Mouse (Mus musculus): ENCODE measurements around the gene Gm28048. TPM values are rescaled to one million over a fixed set of nuclear protein-coding genes. Genes with fewer than 3 reads are reported as not detected.

The Gm28048 gene
- polyA plus RNA-seq, 1 experiment from 2014 or later = 34.8 TPM

- 88% methylated on average over 4 of the region's 4 CpGs for WGBS
- Histone ChIP-seq H3K9ac (ENCODE audit: low read depth, low read length) (no peak overlapping the region), H3K27ac (no peak overlapping the region), H3K27me3 (ENCODE audit: insufficient read depth, low read length) (no peaks in the 10 kb centered on the region), H3K36me3 (ENCODE audit: insufficient read depth, low read length) (no peaks in the 10 kb centered on the region), H3K4me3 (replicated peaks; ENCODE audit: low read depth, low read length) (no peak overlapping the region), H3K9me3 (replicated peaks; ENCODE audit: low read length) (no peaks in the 10 kb centered on the region), H3K4me2 (ENCODE audit: low read length) (no peak overlapping the region), H3K4me1 (replicated peaks; ENCODE audit: insufficient read depth, low read length) (no peaks in the 10 kb centered on the region; the same call in 1 of the 2 replicates)
- DNase-seq (ENCODE audit: low spot score) (no peak), ATAC-seq (replicated peaks; ENCODE audit: low FRiP score, low read depth) (no peak)
- no peak for TF ChIP-seq CTCF (IDR thresholded peaks at IDR 0.05; ENCODE audit: low read depth)
Measured at GRCm38 (mm10) chr11:22827514-22828080, 154.3 kb downstream of the Gm28048 start.

DNA sequence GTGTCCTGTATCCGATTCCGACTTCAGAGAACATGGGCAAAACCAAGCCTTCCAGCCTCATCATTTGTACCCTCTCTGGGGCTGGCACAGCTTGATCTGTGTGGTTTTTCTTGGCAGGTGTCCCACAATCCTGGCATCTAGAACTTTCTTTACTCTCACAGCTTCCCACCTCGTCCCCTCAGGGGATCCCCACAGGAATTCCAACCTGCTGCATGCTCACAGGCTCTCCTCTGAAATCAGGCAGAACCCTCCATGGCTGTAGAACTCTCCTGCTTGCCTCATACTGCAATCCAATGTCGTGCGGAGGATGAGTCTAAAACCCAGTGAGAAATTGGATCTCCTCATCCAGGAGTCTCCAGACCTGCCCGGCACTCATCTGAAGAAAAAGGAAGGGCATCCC is 155.2 kb downstream of the Gm28048 start:
- Histone ChIP-seq H3K36me3 (ENCODE audit: insufficient read depth, low read length) (no peaks in the 10 kb centered on the region), H3K27me3 (ENCODE audit: insufficient read depth, low read length) (no peaks in the 10 kb centered on the region), H3K4me1 (replicated peaks; ENCODE audit: insufficient read depth, low read length) (no peaks in the 10 kb centered on the region; the same call in 1 of the 2 replicates), H3K9me3 (replicated peaks; ENCODE audit: low read length) (no peaks in the 10 kb centered on the region), H3K9ac (ENCODE audit: low read depth, low read length) (no peak overlapping the region), H3K4me2 (ENCODE audit: low read length) (no peak overlapping the region), H3K27ac (no peak overlapping the region), H3K4me3 (replicated peaks; ENCODE audit: low read depth, low read length) (no peak overlapping the region)
- ATAC-seq (replicated peaks; ENCODE audit: low FRiP score, low read depth) (no peak), DNase-seq (ENCODE audit: low spot score) (no peak)
- no peak for TF ChIP-seq CTCF (IDR thresholded peaks at IDR 0.05; ENCODE audit: low read depth)
- WGBS = 90% methylated on average over 6 of the region's 6 CpGs

GRCm38 (mm10) chr11:22826051-22826450 is 155.8 kb downstream of the Gm28048 start:
- H3K9me3 ChIP-seq (replicated peaks; ENCODE audit: low read length) = no peaks in the 10 kb centered on the region
- H3K4me2 ChIP-seq (ENCODE audit: low read length) = no peak overlapping the region
- no peak overlapping the region for H3K4me3 ChIP-seq (replicated peaks; ENCODE audit: low read depth, low read length)
- H3K36me3 ChIP-seq (ENCODE audit: insufficient read depth, low read length) = no peaks in the 10 kb centered on the region
- no peak overlapping the region for H3K9ac ChIP-seq (ENCODE audit: low read depth, low read length)
- WGBS = 86% methylated on average over 14 of the region's 14 CpGs
- no peaks in the 10 kb centered on the region for H3K27me3 ChIP-seq (ENCODE audit: insufficient read depth, low read length)
- no peak for TF ChIP-seq CTCF (IDR thresholded peaks at IDR 0.05; ENCODE audit: low read depth)
- no peak overlapping the region for H3K27ac ChIP-seq
- no peaks in the 10 kb centered on the region; the same call in 1 of the 2 replicates for H3K4me1 ChIP-seq (replicated peaks; ENCODE audit: insufficient read depth, low read length)
- DNase-seq (ENCODE audit: low spot score) (no peak), ATAC-seq (replicated peaks; ENCODE audit: low FRiP score, low read depth) (no peak)

DNA sequence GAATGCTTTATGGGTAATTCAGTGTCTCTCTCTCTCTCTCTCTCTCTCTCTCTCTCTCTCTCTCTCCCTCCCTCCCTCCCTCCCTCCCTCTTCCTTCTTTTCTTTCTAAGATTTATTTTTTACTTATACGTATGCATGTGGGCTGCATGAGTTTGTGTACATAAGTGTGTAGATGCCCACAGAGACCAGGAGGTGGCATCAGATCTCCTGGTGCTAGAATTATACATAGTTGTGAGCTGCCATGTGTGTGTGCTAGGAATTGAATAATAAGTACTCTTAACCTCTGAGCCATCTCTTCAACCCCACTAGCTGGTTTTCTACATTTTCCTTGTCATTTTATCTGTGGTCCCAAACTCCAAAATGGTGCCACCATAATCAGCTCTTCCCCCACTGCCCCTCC is 156.3 kb downstream of the Gm28048 start:
- DNase-seq (ENCODE audit: low spot score) (no peak), ATAC-seq (replicated peaks; ENCODE audit: low FRiP score, low read depth) (no peak)
- no peak overlapping the region for H3K9ac ChIP-seq (ENCODE audit: low read depth, low read length)
- H3K27ac ChIP-seq = no peak overlapping the region
- no peaks in the 10 kb centered on the region for H3K9me3 ChIP-seq (replicated peaks; ENCODE audit: low read length)
- no peaks in the 10 kb centered on the region; the same call in 1 of the 2 replicates for H3K4me1 ChIP-seq (replicated peaks; ENCODE audit: insufficient read depth, low read length)
- WGBS = 100% methylated on average over 1 of the region's 1 CpGs
- H3K4me3 ChIP-seq (replicated peaks; ENCODE audit: low read depth, low read length) = no peak overlapping the region
- no peak overlapping the region for H3K4me2 ChIP-seq (ENCODE audit: low read length)
- H3K36me3 ChIP-seq (ENCODE audit: insufficient read depth, low read length) = no peaks in the 10 kb centered on the region
- H3K27me3 ChIP-seq (ENCODE audit: insufficient read depth, low read length) = no peaks in the 10 kb centered on the region
- no peak for TF ChIP-seq CTCF (IDR thresholded peaks at IDR 0.05; ENCODE audit: low read depth)

GRCm38 (mm10) chr11:22824049-22824705 is 157.7 kb downstream of the Gm28048 start:
- Histone ChIP-seq H3K4me2 (ENCODE audit: low read length) (no peak overlapping the region), H3K4me3 (replicated peaks; ENCODE audit: low read depth, low read length) (no peak overlapping the region), H3K36me3 (ENCODE audit: insufficient read depth, low read length) (no peaks in the 10 kb centered on the region), H3K9ac (ENCODE audit: low read depth, low read length) (no peak overlapping the region), H3K4me1 (replicated peaks; ENCODE audit: insufficient read depth, low read length) (no peaks in the 10 kb centered on the region; the same call in 1 of the 2 replicates), H3K27ac (no peak overlapping the region), H3K9me3 (replicated peaks; ENCODE audit: low read length) (no peaks in the 10 kb centered on the region), H3K27me3 (ENCODE audit: insufficient read depth, low read length) (no peaks in the 10 kb centered on the region)
- ATAC-seq (replicated peaks; ENCODE audit: low FRiP score, low read depth) (no peak; the same call in 1 of the 2 replicates), DNase-seq (ENCODE audit: low spot score) (peak; percentile 27)
- 61% methylated on average over 9 of the region's 9 CpGs for WGBS
- no peak for TF ChIP-seq CTCF (IDR thresholded peaks at IDR 0.05; ENCODE audit: low read depth)

GRCm38 (mm10) chr11:22821243-22821642 is 160.6 kb downstream of the Gm28048 start:
- no peak for DNase-seq (ENCODE audit: low spot score)
- 68% methylated on average over 3 of the region's 3 CpGs for WGBS
- Histone ChIP-seq H3K4me1 (replicated peaks; ENCODE audit: insufficient read depth, low read length) (no peaks in the 10 kb centered on the region), H3K27me3 (ENCODE audit: insufficient read depth, low read length) (no peaks in the 10 kb centered on the region), H3K27ac (no peak overlapping the region), H3K9ac (ENCODE audit: low read depth, low read length) (no peak overlapping the region), H3K4me3 (replicated peaks; ENCODE audit: low read depth, low read length) (no peak overlapping the region), H3K4me2 (ENCODE audit: low read length) (no peak overlapping the region), H3K36me3 (ENCODE audit: insufficient read depth, low read length) (no peaks in the 10 kb centered on the region), H3K9me3 (replicated peaks; ENCODE audit: low read length) (no peaks in the 10 kb centered on the region)
- TF ChIP-seq CTCF (IDR thresholded peaks at IDR 0.05; ENCODE audit: low read depth) = no peak
- no peak for ATAC-seq (replicated peaks; ENCODE audit: low FRiP score, low read depth)
